Comparison of ENCODE assay signal across 8 mouse cellular contexts in the genomic region with DNA sequence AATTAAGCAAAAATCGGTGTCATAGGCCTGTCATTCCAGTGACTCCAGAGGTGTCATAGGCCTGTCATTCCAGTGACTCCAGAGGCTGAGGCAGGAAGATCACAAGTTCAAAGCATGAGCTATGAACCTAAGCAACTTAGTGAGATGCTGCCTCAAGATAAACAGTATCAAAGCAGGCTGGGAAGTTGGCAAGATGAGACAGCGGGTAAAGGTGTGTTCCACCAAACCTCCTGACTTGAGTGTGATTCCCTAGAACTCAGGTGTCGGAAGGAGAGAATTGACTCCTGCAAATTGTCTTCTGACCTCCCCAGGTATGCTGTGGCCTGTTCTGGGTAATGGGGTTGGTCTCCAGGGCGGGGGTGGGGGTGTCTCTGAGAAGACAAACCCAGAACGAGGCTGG. TPM values are rescaled to one million over a fixed set of nuclear protein-coding genes. Genes with fewer than 3 reads are reported as not detected.
DNase-seq lines count a peak whose midpoint lies in the region; ATAC-seq and TF ChIP-seq lines count a peak whose summit lies in the region.

A gene (plus strand): TSS at position 130 of the 400 bp plus-strand sequence.

- no peaks in the 10 kb centered on the region for H3K4me1 ChIP-seq in lung, adult 2 months (ENCODE audit: control insufficient read depth, insufficient read depth, low read length)
- H3K4me1 ChIP-seq in cortical plate, adult 2 months (ENCODE audit: control insufficient read depth, insufficient read depth, low read length) = no peaks in the 10 kb centered on the region
- peaks cover 11% of the 10 kb centered on the region for H3K4me1 ChIP-seq in heart, embryonic 13.5 days

- H3K4me3 ChIP-seq in lung, adult 2 months (replicated peaks; ENCODE audit: extremely low read depth, low read depth, low read length) = no peak within 1 kb of the TSS
- no peak within 1 kb of the TSS for H3K4me3 ChIP-seq in cortical plate, adult 2 months (ENCODE audit: insufficient read depth, low read length)
- no peak within 1 kb of the TSS for H3K4me3 ChIP-seq in heart, embryonic 13.5 days

- DNase-seq in lung, adult 2 months = no peak
- no peak for DNase-seq in lung, postnatal 10 days
- no peak for DNase-seq in left cerebral cortex, postnatal 10 days (ENCODE audit: extremely low spot score in 1 of 2, low spot score in 2 of 2)
- DNase-seq in naive thymus-derived CD4-positive, alpha-beta T cell, adult 2 months (ENCODE audit: low read depth) = peak; percentile 15
- DNase-seq in yolk sac, embryonic 10.5 days (ENCODE audit: low spot score) = no peak

- no peak for ATAC-seq in heart, embryonic 13.5 days (ENCODE audit: extremely low read depth, insufficient number of reproducible peaks, low FRiP score, low TSS enrichment)
- no peak for ATAC-seq in cerebellum, adult (ENCODE audit: insufficient number of reproducible peaks, low FRiP score, low TSS enrichment)

- no peak within 1 kb of the TSS for H3K4me2 ChIP-seq in heart, embryonic 13.5 days

- H3K9ac ChIP-seq in heart, embryonic 13.5 days = no peak within 1 kb of the TSS

- H3K27ac ChIP-seq in cortical plate, adult 2 months (ENCODE audit: insufficient read depth, low read length) = no peak within 1 kb of the TSS
- H3K27ac ChIP-seq in heart, embryonic 13.5 days (replicated peaks) = no peak within 1 kb of the TSS

- no peaks in the 10 kb centered on the region for H3K9me3 ChIP-seq in heart, embryonic 13.5 days

- intact Hi-C loops in left cerebral cortex, postnatal 10 days (cut with DNase I) = no loop called here

- 77% methylated on average over 5 of the region's 5 CpGs for WGBS in lung, adult 2 months
- 71% methylated on average over 5 of the region's 5 CpGs for WGBS in heart, embryonic 13.5 days

- TF ChIP-seq CTCF in lung, adult 2 months (IDR thresholded peaks at IDR 0.05; ENCODE audit: insufficient read depth, low read length) = no peak
- no peak for TF ChIP-seq CTCF in cortical plate, adult 2 months (IDR thresholded peaks at IDR 0.05; ENCODE audit: extremely low read depth, insufficient read depth, low read length)

- TF ChIP-seq POLR2A in lung, adult 2 months (IDR thresholded peaks at IDR 0.05; ENCODE audit: borderline replicate concordance, extremely low read depth, low read depth, low read length) = no peak
- TF ChIP-seq POLR2A in cortical plate, adult 2 months (IDR thresholded peaks at IDR 0.05; ENCODE audit: extremely low read depth, insufficient read depth, low read length) = no peak

- peaks cover 33% of the 10 kb centered on the region for H3K36me3 ChIP-seq in heart, embryonic 13.5 days

- no peaks in the 10 kb centered on the region for H3K27me3 ChIP-seq in heart, embryonic 13.5 days (replicated peaks)

RNA-seq across cellular contexts. Expression of the gene that starts here (rescaled TPM):
- polyA plus RNA-seq in lung, adult 2 months (2012; rRNA removed) = 19.3 and 21.5 TPM in 2 replicates
- polyA plus RNA-seq in cortical plate, adult 2 months (2012; rRNA removed) = 27.1 and 27.9 TPM in 2 replicates
- 57.2 and 62.8 TPM in 2 replicates for polyA plus RNA-seq in heart, embryonic 13.5 days (2015; fragmentation: Nextera tagmentation; extraction: Ambion mirVana)
- total RNA-seq in left cerebral cortex, postnatal 10 days (2021) = 10 to 100 TPM; 37.9 to 38.9 TPM
